In genomic region chr13:16200046-16200445, GRCm38 (mm10) we compare ENCODE assay signal across 23 mouse cellular contexts.
"Had no signal": no experiment of that assay in that cellular context is flagged by ENCODE, and none has a peak within 500 bp of the region (broad histone marks: within the 10 kb centered on the region; RNA-seq: fewer than 3 reads in every experiment).

No protein-coding gene starts in this region.

- H3K9me3 ChIP-seq: heart, embryonic 13.5 days; heart, embryonic 15.5 days; hindbrain, embryonic 13.5 days; hindbrain, embryonic 15.5 days; kidney, embryonic 15.5 days; limb, embryonic 12.5 days; liver, embryonic 13.5 days had no signal

- ATAC-seq: hindbrain, postnatal 0 days; intestine, embryonic 16.5 days had no signal

- H3K36me3 ChIP-seq: heart, embryonic 13.5 days; heart, embryonic 15.5 days; hindbrain, embryonic 13.5 days; hindbrain, embryonic 15.5 days; kidney, embryonic 15.5 days; limb, embryonic 12.5 days; liver, embryonic 13.5 days had no signal

- DNase-seq: gastrocnemius, postnatal 14 days; gastrocnemius, postnatal 36 days; heart, adult 11 months; heart, adult 2 months; heart, postnatal 14 days; heart, postnatal 36 days; kidney, adult 11 months; kidney, adult 2 months; kidney, adult 9 months; kidney, postnatal 14 days; kidney, postnatal 36 days; left cerebral cortex, postnatal 4 days; liver; liver, embryonic 13.5 days had no signal

- H3K27me3 ChIP-seq: heart, embryonic 13.5 days; heart, embryonic 15.5 days; hindbrain, embryonic 13.5 days; hindbrain, embryonic 15.5 days; kidney, embryonic 15.5 days; limb, embryonic 12.5 days; liver, embryonic 13.5 days had no signal

- H3K4me3 ChIP-seq: heart, adult 2 months; heart, embryonic 13.5 days; heart, embryonic 15.5 days; hindbrain, embryonic 13.5 days; hindbrain, embryonic 15.5 days; kidney, embryonic 15.5 days; limb, embryonic 12.5 days; liver, embryonic 13.5 days had no signal

- H3K4me1 ChIP-seq: heart, embryonic 13.5 days; heart, embryonic 15.5 days; hindbrain, embryonic 13.5 days; hindbrain, embryonic 15.5 days; kidney, embryonic 15.5 days; liver, embryonic 13.5 days had no signal

- H3K27ac ChIP-seq: heart, adult 2 months; heart, embryonic 13.5 days; heart, embryonic 15.5 days; hindbrain, embryonic 13.5 days; hindbrain, embryonic 15.5 days; hindbrain, postnatal 0 days; kidney, embryonic 15.5 days; kidney, postnatal 0 days; limb, embryonic 12.5 days; liver, embryonic 13.5 days had no signal
